Mouse (Mus musculus): ENCODE data around the gene Pde4b. TPM values are rescaled to one million over a fixed set of nuclear protein-coding genes. Genes with fewer than 3 reads are reported as not detected.
A peak's percentile ranks its signal among the peaks of the same experiment; 100 is the strongest.

The Pde4b gene
- total RNA-seq, 2 experiments from 2014 or later: 59.9 to 62.5 TPM

GRCm38 (mm10) chr4:102226700-102227099 is 139.4 kb downstream of the Pde4b start:
- Histone ChIP-seq H3K4me3 (no peak overlapping the region), H3K27ac (no peak overlapping the region)
- peak; percentile 62 for TF ChIP-seq CTCF (IDR thresholded peaks at IDR 0.05)
- no peak for DNase-seq
- intact Hi-C loops (cut with DNase I): loop anchor here (1.0 kb wide), 1 partner anchor 257 kb away; no protein-coding TSS in a partner anchor

DNA sequence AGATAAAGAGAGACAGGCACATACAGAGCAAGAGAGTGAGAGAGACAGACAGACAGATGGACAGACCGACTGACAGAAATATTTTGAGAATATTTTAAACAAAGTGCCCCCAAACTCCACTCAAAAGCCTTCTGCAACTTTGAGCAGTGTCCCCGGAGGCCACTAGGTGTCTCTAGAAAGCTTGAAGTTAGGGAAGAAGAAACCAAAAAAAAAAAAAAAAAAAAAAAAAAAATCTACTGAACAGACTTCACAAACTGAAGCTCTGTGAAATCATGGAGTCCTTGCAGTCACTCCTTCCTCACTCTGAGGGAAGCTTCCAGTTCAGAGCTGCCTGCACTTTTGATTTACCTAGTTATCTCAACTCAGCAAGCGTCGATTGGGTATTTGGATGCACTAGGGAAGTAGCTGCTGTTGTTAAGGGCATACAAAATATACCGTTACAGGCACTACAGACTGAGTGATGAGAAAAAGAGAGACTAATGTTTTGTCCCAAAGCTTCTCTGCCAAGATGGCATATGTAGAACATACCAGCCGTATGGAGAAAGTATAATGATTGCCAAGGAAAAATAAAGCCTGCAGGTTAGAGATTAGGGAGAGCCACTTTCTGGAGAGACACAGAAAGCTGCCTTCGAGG is 141.7 kb downstream of the Pde4b start:
- peak; percentile 60 for TF ChIP-seq CTCF (IDR thresholded peaks at IDR 0.05)
- peak overlapping the region; percentile 29; the same call in 1 of the 2 replicates for H3K4me3 ChIP-seq
- H3K27ac ChIP-seq: no peak overlapping the region
- intact Hi-C loops (cut with DNase I): loop anchor here (1.0 kb wide), 1 partner anchor 427 kb away; no protein-coding TSS in a partner anchor
- DNase-seq: peak; percentile 20

- TF ChIP-seq CTCF (IDR thresholded peaks at IDR 0.05): no peak
- DNase-seq: no peak
- intact Hi-C loops (cut with DNase I): no loop called here
- Histone ChIP-seq H3K27ac (no peak overlapping the region), H3K4me3 (no peak overlapping the region)
Observed at GRCm38 (mm10) chr4:102230898-102231297, 143.6 kb downstream of the Pde4b start.

DNA sequence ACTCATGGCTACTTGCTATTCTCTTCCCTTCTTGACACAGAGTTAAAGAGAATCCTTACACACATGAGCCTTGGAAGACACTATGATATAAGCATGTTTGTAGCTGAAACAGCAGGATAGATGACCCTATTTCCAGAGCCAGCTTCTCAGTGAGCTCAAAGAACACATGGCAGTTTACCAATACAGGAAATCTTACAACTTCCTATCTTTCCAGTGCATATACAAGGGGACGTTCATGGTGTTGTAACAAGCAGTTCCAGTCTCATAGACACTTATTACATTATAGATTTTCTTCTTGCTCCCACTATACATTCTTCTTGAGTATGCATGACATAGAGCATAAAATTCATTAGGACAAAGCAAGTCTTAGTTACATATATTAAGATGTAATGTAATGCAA is 146.3 kb downstream of the Pde4b start:
- Histone ChIP-seq H3K4me3 (no peak overlapping the region), H3K27ac (no peak overlapping the region)
- intact Hi-C loops (cut with DNase I): no loop called here
- TF ChIP-seq CTCF (IDR thresholded peaks at IDR 0.05): no peak
- no peak for DNase-seq

DNA sequence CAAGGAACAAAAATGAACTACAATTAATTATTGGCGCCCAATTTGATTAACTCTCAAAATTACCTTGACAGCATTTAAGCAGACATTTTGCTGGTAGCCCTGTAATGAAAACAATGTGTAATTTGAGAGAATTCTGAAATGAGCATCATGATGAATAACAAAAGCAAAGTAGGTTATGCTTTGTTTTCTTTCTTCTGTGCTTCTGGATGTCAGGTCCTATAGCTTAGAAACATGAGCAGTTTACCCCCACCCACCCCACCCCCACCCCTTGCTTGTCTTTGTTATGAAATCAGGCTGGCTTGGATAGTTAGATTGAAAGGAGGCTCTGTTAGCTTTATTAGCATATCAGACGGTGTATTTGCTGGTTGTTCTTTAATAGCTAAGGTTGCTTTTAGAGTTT is 147.8 kb downstream of the Pde4b start:
- Histone ChIP-seq H3K27ac (no peak overlapping the region), H3K4me3 (no peak overlapping the region)
- intact Hi-C loops (cut with DNase I): no loop called here
- no peak for TF ChIP-seq CTCF (IDR thresholded peaks at IDR 0.05)
- no peak for DNase-seq

- intact Hi-C loops (cut with DNase I): no loop called here
- Histone ChIP-seq H3K4me3 (no peak overlapping the region), H3K27ac (no peak overlapping the region)
- DNase-seq: no peak
- no peak for TF ChIP-seq CTCF (IDR thresholded peaks at IDR 0.05)
Observed at GRCm38 (mm10) chr4:102239102-102239501, 151.8 kb downstream of the Pde4b start.

GRCm38 (mm10) chr4:102239657-102240390 is 152.5 kb downstream of the Pde4b start:
- Histone ChIP-seq H3K4me3 (no peak overlapping the region), H3K27ac (no peak overlapping the region)
- no peak for DNase-seq
- TF ChIP-seq CTCF (IDR thresholded peaks at IDR 0.05): no peak
- intact Hi-C loops (cut with DNase I): no loop called here

GRCm38 (mm10) chr4:102240754-102241427 is 153.5 kb downstream of the Pde4b start:
- no peak for DNase-seq
- intact Hi-C loops (cut with DNase I): no loop called here
- H3K27ac ChIP-seq: no peak overlapping the region
- TF ChIP-seq CTCF (IDR thresholded peaks at IDR 0.05): no peak
- peak overlapping the region; percentile 32 for H3K4me3 ChIP-seq

DNA sequence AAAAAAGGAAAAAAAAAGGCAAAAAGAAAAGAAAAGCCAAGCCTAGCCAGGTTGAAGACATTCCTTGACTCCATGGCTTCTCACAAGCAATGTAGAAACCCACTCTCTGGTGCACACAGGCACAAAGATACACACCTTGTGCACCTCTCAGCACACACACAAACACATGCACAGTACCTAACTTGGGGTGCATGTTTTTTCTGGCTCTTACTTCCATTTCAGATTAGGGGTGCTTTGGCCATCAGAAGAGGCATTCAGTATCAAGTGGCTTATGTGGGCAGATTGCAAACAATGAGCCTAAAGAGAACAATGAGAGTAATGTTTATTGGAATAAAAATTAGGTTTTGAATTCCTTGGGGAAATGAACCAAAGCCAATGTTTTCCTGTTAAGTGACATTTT is 166.7 kb downstream of the Pde4b start:
- no peak for DNase-seq
- Histone ChIP-seq H3K27ac (no peak overlapping the region), H3K4me3 (no peak overlapping the region)
- intact Hi-C loops (cut with DNase I): no loop called here
- TF ChIP-seq CTCF (IDR thresholded peaks at IDR 0.05): no peak

- H3K27ac ChIP-seq: no peak overlapping the region
- peak overlapping the region; percentile 62 for H3K4me3 ChIP-seq
- no peak for TF ChIP-seq CTCF (IDR thresholded peaks at IDR 0.05)
- intact Hi-C loops (cut with DNase I): no loop called here
- DNase-seq: no peak
Observed at GRCm38 (mm10) chr4:102254466-102255294, 167.3 kb downstream of the Pde4b start.

DNA sequence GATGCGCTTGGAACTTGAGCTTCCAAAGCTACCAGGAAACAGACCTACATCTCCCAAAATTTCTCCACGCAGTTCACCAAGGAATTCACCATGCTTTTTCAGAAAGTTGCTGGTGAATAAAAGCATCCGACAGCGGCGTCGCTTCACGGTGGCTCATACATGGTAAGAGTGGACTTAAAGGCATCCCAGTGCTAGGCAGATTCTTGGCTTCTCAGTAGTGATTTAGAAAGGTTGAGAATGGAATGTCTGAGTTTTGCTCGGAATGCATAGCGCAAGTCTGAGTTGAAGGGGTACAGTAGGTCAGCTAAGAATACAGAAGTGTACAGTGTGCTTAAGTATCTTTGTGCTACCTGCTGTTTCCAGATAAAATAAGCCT is 167.9 kb downstream of the Pde4b start:
- intact Hi-C loops (cut with DNase I): no loop called here
- no peak for DNase-seq
- Histone ChIP-seq H3K27ac (no peak overlapping the region), H3K4me3 (peak overlapping the region; percentile 62)
- TF ChIP-seq CTCF (IDR thresholded peaks at IDR 0.05): no peak

- intact Hi-C loops (cut with DNase I): no loop called here
- no peak overlapping the region for H3K27ac ChIP-seq
- no peak for DNase-seq
- H3K4me3 ChIP-seq: no peak overlapping the region
- no peak for TF ChIP-seq CTCF (IDR thresholded peaks at IDR 0.05)
Observed at GRCm38 (mm10) chr4:102256170-102256960, 169.0 kb downstream of the Pde4b start.

Measured in gastrocnemius, adult 2 months (tissue).